Mouse (Mus musculus): Measurements from ENCODE around the gene Foxk1.

Foxk1 gene

DNA sequence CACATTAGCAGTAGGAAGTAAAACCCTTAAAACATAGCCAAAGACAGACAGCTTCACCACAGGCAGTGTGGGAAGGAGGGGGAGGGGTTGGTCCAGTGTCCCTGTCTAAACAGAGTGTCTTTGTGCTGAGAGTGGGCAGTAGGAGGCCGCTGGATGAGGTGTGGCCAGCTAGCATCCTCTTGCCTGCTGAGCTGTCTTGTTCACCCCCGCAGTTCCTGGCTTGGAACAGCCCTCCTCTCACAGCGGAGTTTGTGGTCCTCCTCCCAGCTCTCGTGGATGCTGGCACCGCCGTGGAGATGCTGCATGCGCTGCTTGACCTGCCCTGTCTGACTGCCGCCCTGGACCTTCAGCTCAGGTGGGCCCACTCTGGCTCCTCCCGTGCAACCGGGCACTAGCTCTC, 72.4 kb downstream of the Foxk1 start:
- no peak for DNase-seq (ENCODE audit: extremely low read depth, insufficient read length, low spot score)

DNA sequence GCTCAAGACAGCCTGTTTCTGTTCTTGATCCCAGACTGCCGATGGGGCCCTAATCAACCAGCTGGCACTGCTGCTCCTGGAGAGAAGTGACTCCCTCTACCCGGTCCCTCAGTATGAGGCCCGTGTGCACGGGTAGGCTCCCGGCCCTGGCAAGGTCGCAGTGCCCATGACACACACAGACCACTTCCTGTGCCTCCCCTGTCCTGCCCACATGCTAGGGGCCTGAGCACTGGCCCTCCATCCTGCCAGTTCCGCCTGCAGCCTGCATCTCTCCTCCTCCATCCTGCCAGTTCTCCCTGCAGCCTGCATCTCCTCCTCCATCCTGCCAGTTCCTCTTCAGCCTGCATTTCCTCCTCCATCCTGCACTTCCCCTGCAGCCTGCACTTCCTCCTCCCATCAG, 74.4 kb downstream of the Foxk1 start:
- DNase-seq (ENCODE audit: extremely low read depth, insufficient read length, low spot score) = peak; percentile 47

DNA sequence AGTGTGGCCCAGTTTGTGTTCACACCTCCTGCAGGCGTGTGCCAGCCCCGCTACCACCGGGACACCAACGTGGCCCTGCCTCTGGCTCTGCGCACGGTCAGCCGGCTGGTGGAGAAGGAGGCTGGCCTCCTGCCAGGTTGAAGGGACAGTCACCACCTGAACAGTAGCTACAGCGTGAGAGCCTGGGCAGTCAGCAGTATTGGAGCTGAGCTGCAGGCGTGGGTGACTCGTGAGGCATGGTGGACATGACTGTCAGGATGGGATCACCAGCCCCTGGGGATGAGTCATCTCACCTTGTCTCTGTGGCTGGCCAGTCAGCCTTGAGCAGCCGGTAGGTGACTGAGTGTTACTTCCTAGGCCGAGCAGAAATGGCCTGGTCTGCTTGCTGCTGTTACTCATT, 76.0 kb downstream of the Foxk1 start:
- DNase-seq (ENCODE audit: extremely low read depth, insufficient read length, low spot score) = peak; percentile 58

DNA sequence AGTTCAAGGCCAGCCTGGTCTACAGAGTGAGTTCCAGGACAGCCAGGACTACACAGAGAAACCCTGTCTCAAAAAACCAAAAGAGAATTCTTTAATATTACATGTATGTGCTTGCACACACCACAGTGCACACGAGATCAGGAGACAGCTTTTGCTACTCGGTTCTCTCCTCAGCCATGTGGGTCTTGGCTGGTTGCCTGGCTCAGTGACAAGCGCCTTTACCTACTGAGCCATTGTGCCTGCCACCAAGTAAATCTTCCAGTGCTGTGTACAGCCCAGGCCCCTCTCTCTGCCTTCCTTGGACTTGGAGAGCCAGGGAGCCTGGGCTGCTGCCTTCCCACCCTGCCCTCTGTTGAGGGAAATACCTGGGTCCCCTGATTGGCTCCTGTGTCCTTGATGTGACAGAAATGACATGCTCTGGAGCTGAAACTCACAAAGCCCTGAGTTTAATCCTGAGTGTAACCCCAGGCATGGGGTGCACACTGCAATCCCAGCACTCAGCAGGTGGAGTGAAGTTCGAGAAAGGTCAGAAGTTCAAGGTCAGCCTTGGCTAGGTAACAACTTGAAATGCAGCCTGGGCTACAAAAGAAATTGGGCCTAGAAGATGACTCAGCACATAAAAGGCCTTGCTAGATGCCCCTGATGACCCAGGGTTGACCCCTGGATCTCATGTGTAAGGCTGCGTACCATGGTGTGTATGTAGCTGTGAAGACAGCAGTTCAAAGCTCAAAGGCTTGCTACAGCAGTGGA, 76.7 kb downstream of the Foxk1 start:
- DNase-seq (ENCODE audit: extremely low read depth, insufficient read length, low spot score) = no peak

DNA sequence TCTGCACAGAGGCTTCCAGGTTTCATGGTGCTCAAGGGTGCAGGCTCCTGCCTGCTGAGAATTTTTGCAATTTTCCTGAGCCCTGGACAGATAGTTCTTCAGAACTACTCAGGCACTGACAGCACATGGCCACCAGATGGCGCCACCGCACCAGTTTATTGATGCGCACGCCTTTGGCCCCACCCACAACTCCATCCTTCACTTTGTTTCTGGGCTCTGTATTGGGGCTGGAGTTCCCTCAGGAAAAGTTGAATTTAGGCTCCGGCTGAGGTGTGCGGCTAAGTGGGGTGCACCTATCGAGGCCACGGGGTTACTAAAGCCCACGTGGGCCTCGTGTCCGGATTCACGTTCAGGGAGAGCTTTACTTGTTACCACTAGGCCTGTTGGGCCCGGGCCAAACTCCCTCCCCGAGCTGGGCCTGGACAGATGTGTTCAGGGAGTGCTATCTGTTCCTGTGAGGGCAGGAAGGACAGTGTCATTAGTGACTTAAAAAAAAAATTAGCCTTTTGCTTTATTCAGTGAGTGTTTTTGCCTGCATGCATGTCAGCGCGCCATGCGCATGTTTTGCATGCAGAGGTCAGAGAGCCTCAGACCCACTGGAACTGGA, 77.6 kb downstream of the Foxk1 start:
- DNase-seq (ENCODE audit: extremely low read depth, insufficient read length, low spot score) = peak; percentile 65

DNA sequence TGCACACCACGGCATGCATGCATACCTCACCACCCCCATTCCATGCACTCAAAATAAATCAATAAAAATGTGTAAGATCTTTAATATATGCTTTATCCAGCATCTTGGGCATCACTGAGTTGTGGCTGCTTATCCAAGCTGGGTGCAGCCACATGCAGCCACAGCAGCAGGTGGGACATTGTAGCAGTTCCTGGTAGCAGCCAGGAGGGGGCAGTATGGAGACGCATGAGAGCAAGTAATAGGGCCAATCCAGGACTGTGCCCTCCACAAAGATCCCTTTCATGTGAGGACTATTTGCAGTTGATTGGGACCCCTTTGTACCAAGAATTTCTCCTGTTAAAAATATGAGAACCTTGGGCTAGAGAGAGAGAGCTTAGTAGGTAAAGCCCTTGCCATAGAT, 81.2 kb downstream of the Foxk1 start:
- no peak for DNase-seq (ENCODE audit: extremely low read depth, insufficient read length, low spot score)

DNA sequence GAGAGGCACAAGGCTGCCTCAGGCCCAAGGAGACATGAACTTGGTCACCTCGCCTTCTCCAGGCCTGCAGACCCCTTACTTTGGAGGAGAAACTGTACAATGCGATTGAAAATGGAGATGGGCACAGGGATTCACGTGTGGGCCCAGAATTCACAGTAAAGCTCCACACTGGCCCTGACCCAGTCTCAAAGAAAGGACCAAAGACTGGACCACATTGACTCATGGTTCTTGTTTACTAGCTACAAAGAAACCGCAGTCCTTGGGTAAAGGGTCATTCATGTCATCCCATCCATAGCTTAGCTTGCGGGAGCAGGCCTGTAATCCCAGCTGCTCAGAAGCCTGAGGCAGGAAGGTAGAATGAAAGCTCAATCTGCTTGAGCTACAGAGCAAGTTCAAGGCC, 82.3 kb downstream of the Foxk1 start:
- no peak for DNase-seq (ENCODE audit: extremely low read depth, insufficient read length, low spot score)

DNA sequence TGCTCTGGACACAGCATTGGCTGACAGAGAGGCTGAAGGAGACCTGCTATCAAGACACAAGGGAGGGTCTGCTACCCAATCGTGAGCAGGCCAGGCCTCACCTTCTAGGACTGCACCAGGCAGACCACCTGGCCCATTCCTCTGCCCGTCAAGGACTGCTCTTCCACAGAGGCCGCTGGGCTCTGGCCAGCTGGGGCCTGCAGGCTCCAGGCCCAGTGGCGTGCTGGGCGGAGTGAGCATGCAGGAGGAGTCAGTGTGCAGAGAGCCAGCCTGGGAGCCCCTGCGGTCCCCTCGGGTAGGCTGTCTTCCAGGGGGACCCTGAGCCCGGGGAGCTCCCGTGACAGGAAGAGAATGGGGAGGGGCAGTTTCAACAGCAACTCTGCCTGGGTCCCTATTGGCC, 85.4 kb downstream of the Foxk1 start:
- DNase-seq (ENCODE audit: extremely low read depth, insufficient read length, low spot score) = no peak

DNA sequence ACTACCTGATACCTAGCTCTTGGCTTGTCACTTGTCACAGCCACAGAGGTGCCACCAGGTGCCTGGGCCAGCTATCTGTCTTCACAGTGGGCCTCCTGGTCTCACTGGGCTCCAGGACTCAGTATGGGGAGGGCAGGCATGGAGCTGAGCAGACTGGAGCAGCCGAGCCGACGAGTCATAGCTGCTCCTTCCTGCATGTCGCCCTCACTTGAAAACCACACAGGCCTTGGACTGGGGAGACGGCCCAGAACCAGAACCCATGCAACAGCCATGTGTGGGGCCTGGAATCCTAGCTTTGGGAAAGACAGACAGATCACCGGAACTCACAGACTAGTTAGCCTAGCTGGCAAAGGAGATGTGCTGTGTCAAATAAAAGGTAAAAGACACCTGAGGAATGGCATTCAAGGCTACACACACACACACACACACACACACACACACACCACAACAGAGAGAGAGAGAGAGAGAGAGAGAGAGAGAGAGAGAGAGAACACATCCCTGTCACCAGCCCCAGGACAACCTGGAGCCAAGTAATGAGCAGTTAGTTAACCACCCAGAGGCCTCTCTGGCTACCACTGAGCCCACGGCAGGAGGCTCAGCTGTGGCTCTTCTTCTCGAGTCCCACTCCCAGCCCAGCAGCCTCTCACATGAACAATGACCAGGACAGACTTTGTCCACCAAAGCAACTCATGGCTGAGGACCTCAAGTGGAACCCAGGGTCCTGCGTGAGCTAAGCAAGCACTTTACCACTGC, 88.8 kb downstream of the Foxk1 start:
- no peak for DNase-seq (ENCODE audit: extremely low read depth, insufficient read length, low spot score)

DNA sequence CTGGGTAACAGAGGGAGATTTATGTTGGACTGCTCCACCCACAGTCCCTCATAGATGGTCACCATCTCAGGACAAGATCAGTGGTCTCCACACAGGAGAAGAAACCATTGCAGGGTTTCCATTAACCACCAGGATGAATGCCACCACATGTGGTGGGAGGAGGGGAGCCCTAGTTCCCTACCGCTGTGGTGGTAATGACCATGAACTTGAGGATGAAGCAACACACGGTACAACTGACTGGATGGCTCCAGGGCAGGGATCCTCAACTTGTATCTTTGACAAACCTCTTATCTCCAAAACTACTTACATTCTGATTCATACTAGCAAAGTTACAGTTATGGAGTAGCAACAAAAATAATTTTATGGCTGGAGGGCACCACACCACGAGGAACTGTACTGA, 92.0 kb downstream of the Foxk1 start:
- no peak for DNase-seq (ENCODE audit: extremely low read depth, insufficient read length, low spot score)

DNA sequence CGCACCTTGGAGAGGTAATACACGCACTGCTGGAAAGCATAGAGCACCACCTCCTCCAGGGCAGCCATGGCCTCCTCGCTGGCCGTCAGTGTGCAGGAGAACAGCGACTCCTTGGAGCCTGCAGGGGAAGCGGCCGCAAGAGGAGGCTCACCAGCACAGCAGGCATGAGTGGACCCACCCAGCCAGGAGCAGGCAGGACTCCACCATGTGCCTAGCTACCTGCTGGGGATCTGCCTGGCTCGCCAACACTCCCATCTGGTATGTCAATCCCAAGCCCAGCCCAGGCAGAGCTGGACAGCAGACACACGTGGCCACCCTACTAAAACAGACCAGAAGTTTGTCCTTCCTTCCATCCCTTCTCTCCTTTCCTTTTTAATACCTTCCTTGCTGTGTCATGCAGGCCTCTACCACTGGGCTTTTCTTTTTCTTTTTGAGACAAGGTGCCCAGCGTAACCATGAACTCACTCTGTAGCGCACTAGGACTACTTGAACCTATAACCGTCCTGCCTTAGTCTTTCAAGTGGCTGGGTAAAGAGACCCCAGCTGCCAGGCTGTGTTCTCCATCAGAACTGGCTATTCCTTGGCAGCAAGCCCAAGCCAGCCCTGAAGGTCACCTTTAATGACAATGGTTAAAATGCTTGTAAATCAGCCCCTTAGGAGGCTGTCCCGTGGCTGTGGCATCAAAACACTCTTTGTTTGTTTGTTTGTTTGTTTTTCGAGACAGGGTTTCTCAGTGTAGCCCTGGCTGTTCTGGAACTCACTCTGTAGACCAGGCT, 94.2 kb downstream of the Foxk1 start:
- no peak for DNase-seq (ENCODE audit: extremely low read depth, insufficient read length, low spot score)

DNA sequence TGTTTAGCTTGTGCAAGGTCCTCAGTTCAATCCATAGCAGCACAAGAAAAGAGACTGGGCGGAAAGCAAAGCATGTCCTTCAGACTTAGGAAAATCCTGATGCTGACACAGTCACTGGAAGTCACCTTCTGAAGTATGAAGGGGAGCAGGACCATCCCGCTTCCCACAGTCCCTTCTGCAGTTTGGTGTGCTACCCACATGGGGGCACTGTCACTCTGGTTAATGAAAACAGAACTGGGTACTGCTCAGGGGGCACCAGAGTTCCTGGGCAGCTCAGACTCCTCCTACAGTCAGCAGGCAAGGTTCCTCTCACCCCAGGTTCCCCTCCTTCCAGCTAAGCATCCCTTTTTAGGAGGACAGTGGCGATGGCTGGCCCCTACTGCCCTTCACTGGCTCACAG, 97.7 kb downstream of the Foxk1 start:
- no peak for DNase-seq (ENCODE audit: extremely low read depth, insufficient read length, low spot score)

DNA sequence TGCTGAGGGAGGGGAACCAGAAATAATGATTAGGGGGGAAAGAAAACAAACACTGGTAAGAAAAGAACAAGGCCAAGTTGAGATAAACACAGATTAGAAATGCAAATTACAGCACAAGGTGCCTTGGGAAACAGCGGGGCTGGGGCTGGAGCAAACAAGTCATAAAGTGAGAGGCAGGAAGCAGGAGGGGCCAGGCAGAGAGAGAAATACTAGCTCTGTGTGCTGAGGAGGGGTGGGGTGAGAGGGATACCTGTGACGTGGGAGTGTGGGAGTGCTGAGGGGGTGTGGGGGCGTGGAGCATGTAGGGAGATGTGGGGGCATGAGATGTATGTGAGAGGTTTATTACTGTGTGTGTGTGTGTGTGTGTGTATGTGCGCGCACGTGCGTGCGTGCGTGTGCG, 99.6 kb downstream of the Foxk1 start:
- no peak for DNase-seq (ENCODE audit: extremely low read depth, insufficient read length, low spot score)

DNA sequence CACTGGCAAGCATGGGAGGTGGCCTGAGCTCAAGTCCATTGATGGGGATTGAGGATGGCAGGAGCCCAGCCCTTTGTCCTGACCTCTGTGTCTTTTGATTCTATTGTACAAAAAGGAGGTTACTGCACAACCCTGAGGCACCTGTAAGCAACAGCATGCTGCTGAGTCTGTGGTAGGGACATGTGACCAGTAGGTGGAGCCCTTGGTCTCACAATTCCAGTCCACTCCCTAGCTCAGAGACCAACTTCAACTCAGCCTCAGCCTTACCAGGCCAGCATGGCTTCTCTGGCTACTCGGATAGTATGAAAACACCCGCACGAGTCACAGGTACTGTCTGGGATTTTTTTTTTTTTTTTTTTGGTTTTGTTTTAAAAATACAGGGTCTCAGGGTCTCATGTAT, 101.1 kb downstream of the Foxk1 start:
- DNase-seq (ENCODE audit: extremely low read depth, insufficient read length, low spot score) = no peak

DNA sequence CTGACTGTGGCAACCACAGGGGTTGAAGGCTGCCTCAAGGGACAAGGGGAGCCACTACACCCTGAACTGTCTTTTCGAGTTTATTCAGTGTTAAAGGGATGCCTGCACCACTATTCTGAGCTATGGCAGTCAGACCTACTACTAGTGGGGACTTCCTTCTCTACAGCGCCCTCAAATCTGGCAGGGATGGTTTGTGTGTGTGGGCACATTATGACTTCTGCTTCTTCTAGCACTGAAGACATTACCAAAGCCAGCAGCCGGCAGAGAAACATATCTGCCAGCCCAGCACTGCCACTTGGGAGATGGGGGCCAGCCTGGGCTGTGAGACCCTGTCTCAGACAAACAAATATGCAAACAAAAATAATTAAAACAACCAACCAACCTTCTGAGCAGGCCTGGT, 102.9 kb downstream of the Foxk1 start:
- no peak for DNase-seq (ENCODE audit: extremely low read depth, insufficient read length, low spot score)

DNA sequence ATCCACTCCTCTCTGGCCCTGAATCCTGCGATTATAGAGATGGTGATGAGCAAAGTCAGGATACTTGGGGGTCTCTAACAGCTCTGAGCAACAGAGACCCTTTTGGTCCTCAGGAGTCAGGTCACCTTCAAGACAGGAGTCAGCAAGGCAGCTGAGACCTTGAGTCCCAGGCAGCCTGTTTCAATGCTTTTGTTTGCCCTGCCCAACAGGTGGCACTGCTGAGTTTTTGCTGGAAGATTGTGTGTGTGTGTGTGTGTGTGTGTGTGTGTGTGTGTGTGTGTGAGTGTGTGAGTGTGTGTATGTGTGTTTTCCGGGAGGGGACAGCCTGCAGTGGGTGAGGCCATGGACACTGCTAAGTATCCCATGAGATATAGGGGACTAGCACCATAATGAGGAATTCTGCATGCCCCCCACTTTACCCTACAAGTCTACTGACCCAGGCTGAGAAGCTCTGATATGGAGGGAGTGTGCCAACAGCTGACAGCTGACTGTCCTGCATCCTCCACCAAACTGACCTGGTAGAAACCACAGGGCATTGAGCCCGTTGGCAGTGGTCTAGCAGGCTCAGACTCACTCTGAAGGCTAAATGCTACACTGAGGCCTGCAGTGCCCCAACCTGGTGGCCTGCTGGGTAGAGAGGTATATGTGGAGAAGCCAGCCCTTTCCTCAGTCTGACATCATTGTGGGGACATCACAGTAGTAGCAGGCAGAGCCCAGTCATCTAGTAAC, 104.6 kb downstream of the Foxk1 start:
- DNase-seq (ENCODE audit: extremely low read depth, insufficient read length, low spot score) = no peak

DNA sequence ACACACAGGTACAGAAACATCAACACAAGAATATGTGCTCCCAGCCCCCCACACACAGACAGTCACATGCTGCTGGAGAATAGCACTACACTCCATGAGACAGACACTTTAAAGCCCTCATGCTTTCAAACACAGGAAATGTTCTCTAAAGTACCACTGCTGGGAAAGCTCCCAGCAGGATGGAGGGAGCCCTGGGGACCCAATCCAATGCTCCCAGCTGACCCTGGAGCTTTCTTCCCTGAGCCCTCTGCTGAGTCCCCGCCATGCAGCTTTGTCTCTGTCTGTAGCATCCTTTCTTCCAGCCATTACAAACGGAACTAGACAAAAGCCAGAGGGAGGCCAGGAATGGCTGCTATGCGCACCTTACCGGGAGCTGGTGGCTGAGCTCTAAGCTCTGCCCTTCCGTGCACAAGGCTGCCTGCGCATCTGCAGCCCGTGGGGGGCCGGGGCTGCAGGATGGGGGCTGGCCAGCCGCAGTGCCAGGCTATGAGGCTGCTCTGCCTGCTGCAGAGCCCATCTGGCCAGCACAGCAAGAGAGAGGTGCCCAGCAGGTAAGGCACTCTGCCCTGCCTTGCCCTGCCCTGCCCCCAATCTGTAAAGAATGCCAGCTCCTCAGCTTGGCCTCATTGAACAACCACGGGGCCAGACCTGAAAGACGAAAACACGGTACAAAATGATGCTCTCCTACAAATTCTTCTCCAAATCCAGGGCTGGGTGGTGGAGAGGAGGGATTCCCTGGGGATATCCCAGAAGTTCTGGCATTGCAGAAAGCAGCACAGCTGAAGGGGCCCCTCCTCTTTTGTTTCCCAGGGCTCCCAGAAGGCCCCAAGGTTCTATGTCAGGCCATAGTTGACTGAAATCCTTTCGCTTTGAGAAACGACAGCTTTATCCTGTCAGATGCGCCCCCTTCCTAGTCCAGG, 108.1 kb downstream of the Foxk1 start:
- no peak for DNase-seq (ENCODE audit: extremely low read depth, insufficient read length, low spot score)

DNA sequence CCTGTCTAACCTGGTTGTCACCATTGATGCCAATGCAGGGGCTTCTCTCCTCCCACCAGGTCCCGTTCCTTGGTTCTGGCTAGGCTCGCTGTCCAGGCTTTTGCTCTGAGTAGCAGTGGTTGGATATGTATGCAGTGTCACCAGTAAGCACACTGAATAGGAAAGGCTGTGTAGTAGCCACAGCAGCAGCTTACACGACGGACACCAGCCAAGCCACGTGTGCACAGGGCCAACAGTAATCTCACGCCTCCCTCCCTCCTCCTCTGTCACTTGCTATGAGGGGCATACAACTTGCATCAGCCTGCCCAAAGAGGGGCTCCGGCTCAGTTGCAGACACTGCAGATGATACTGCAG, 108.7 kb downstream of the Foxk1 start:
- no peak for DNase-seq (ENCODE audit: extremely low read depth, insufficient read length, low spot score)
